Mouse (Mus musculus) MEL (cell line): ENCODE results near the gene Gpr62.

Source experiments
- CHD2 ChIP-seq: IDR thresholded peaks from 2 replicates; pipeline ENCODE4 v1.6.1; 2011; ENCODE audit warnings: low read length, improper control_type of control experiment
- CTCF ChIP-seq, 3 experiments: IDR thresholded peaks in 2 of 3; conservative IDR thresholded peaks in 1 of 3; 2 replicates each; pipeline ENCODE4 v1.5.1; 2011 to 2012; ENCODE audit warnings: low read length in 3 of 3, low read depth in 2 of 3, mild to moderate bottlenecking in 2 of 3, improper control_type of control experiment in 1 of 3, inconsistent platforms in 1 of 3, mixed read lengths in 1 of 3, moderate library complexity in 1 of 3; ENCODE audit not compliant: control insufficient read depth in 1 of 3, insufficient read depth in 1 of 3, poor library complexity in 1 of 3, severe bottlenecking in 1 of 3
- POLR2A ChIP-seq, 2 experiments: IDR thresholded peaks; 2 replicates each; pipeline ENCODE4 v1.6.1; 2011 to 2012; ENCODE audit warnings: low read length in 2 of 2, mild to moderate bottlenecking in 2 of 2, control low read depth in 1 of 2, improper control_type of control experiment in 1 of 2, low read depth in 1 of 2, moderate library complexity in 1 of 2; ENCODE audit not compliant: control insufficient read depth in 1 of 2, insufficient read depth in 1 of 2, poor library complexity in 1 of 2
- TBP ChIP-seq: IDR thresholded peaks from 2 replicates; pipeline ENCODE4 v1.8.0; 2011; ENCODE audit warnings: low read depth, low read length, improper control_type of control experiment

DNA sequence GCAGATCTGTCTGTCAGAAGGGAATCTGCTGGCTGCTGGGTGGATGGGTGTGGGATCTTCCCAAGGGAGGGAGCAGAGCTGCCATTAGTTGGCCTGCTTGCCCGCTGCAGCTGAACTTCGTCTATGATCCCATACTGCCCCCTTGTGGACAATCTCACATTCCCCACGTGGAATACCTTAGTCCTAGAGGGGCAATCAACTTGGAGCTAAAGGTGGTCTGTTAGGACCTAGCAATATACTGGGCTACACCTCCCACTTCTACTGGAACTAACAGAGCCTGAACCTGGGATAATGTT, 43.9 kb downstream of the Gpr62 start:
- TF ChIP-seq CTCF (IDR thresholded peaks at IDR 0.05 in 2 of 3, conservative IDR thresholded peaks at IDR 0.05 in 1 of 3; ENCODE audit: control insufficient read depth in 1 of 3, insufficient read depth in 1 of 3, low read depth in 2 of 3, low read length in 3 of 3, poor library complexity in 1 of 3, severe bottlenecking in 1 of 3) (peak; percentile 85 to 88 (median 86)), POLR2A (IDR thresholded peaks at IDR 0.05; ENCODE audit: control insufficient read depth in 1 of 2, insufficient read depth in 1 of 2, low read depth in 1 of 2, low read length in 2 of 2, poor library complexity in 1 of 2) (no peak), CHD2 (no peak), TBP (no peak)
